Mouse (Mus musculus) forebrain, embryonic 10.5 days (tissue): Measurements from ENCODE around the gene Mkks. TPM values are rescaled to one million over a fixed set of nuclear protein-coding genes. Genes with fewer than 3 reads are reported as not detected.
"Not testable (repeated sequence)": the region's sequence is repeated elsewhere in the genome, so short reads cannot be mapped to it uniquely, and the experiment has no call there.

Source experiments
- DNase-seq: peaks from one replicate; pipeline ENCODE4 v3.0.0-alpha.2; 2017; ENCODE audit warnings: low spot score; ENCODE audit errors: extremely low spot score
- H3K27ac ChIP-seq: fragments of 300-500 bp; sonication (generic); 2 replicates; pipeline ENCODE4 v1.5.1; 2016; ENCODE audit warnings: mild to moderate bottlenecking
- H3K27me3 ChIP-seq: fragments of 300-500 bp; sonication (generic); 2 replicates; pipeline ENCODE4 v1.6.1; 2016; ENCODE audit warnings: mild to moderate bottlenecking; ENCODE audit not compliant: poor library complexity, severe bottlenecking
- H3K36me3 ChIP-seq: fragments of 300-500 bp; sonication (generic); replicated peaks from 2 replicates; pipeline ENCODE4 v1.6.1; 2016; ENCODE audit warnings: mild to moderate bottlenecking, moderate library complexity
- H3K4me1 ChIP-seq: fragments of 300-500 bp; sonication (generic); 2 replicates; pipeline ENCODE4 v1.6.1; 2016
- H3K4me3 ChIP-seq: fragments of 300-500 bp; sonication (generic); 2 replicates; pipeline ENCODE4 v1.5.1; 2016; ENCODE audit warnings: mild to moderate bottlenecking, moderate library complexity
- H3K9me3 ChIP-seq: fragments of 300-500 bp; sonication (generic); 2 replicates; pipeline ENCODE4 v1.6.1; 2016; ENCODE audit warnings: mild to moderate bottlenecking, moderate library complexity
- WGBS: fragments of 180-500 bp; shearing (Covaris S2); methylation state at CpG from one replicate; pipeline ENCODE4 v1.1.7; 2016; 5-methylcytosine and 5-hydroxymethylcytosine counted together
- polyA plus RNA-seq: library from polyadenylated mRNA; unstranded; fragments of >200 nt; fragmentation: Nextera tagmentation; extraction: Ambion mirVana; gene quantifications from 2 replicates; pipeline ENCODE4 v1.2.1, GENCODE M21; 2016

Mkks gene
- polyA plus RNA-seq, 1 experiment from 2014 or later: 12.4 TPM

DNA sequence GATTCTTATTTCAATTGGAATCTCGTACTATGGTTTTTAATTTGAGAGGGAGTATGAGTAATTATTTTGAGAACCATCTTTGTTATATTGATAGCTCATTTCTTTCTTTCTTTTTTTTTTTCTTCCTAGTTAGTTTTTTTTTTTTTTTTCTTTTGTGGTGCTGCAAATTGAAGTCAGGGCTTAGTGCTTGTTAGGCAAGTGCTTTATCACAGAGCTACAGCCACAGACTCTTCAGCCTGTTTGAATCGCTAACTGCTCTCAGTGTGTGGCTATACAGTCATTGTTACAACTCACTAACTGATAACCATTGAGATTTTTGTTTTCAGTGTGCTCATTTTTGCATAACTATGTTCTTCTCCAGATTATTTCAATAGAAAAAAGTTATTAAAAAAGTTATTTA lies 3.3 kb upstream of the Mkks start:
- no peak overlapping the region for H3K4me3 ChIP-seq
- H3K27me3 ChIP-seq: no peaks in the 10 kb centered on the region
- 0 out of 2 replicates have a peak, but pooled peaks cover under 1% of the 10 kb centered on the region for H3K36me3 ChIP-seq
- no peaks in the 10 kb centered on the region for H3K9me3 ChIP-seq
- peaks cover 21% of the 10 kb centered on the region for H3K4me1 ChIP-seq
- DNase-seq: no peak
- WGBS: 42% methylated on average over 2 of the region's 2 CpGs
- no peak overlapping the region for H3K27ac ChIP-seq

DNA sequence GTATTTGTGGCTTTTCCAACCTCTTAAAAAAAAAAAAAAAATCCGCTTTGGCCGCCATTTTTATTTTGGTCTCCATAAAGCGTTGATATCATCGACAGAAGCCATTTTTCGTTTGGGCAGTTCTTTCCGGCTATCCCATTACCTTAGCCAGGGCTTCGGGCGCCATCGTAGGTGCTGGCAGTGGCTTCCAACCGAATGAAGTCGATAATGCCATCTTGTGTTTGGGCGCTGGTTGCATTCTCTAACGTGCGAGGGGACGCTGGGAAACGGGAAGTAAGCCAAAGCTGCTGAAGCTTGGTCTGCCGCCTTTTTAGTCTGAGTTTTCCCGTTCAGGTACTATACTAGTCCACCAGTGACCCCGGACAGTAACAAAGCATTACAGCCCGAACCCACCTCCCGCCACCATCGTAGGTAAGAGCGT lies 772 bp upstream of the Mkks start:
- Histone ChIP-seq H3K36me3 (peaks cover 5% of the 10 kb centered on the region; the same call in 1 of the 2 replicates), H3K27me3 (no peaks in the 10 kb centered on the region), H3K4me3 (peak overlapping the region; percentile 82), H3K27ac (peak overlapping the region; percentile 97), H3K4me1 (peaks cover 21% of the 10 kb centered on the region), H3K9me3 (no peaks in the 10 kb centered on the region)
- DNase-seq: peak; percentile 92
- WGBS: under 1% methylated on average over 23 of the region's 23 CpGs

DNA sequence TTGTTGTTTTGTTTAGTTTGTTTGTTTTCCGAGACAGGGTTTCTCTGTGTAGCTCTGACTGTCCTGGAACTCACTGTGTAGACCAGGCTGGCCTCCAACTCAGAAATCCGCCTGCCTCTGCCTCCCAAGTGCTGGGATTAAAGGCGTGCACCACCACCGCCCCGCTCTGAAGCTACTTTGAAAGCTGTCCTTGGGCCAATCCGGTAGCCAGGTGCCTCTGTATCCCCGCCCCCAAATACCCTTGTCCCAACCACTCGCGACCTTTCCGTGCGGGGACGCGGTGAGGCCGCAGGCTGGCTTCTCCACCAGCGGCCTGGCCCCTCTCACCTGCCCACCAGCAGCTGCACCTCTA lies 497 bp downstream of the Mkks start:
- 7% methylated on average over 15 of the region's 15 CpGs for WGBS
- not testable (repeated sequence) for H3K9me3 ChIP-seq, DNase-seq, H3K27me3 ChIP-seq
- H3K36me3 ChIP-seq: peaks cover 11% of the 10 kb centered on the region
- peak overlapping the region; percentile 82 for H3K4me3 ChIP-seq
- peaks cover 21% of the 10 kb centered on the region for H3K4me1 ChIP-seq
- peak overlapping the region; percentile 97 for H3K27ac ChIP-seq

GRCm38 (mm10) chr2:136886846-136887245 lies 4.3 kb downstream of the Mkks start:
- Histone ChIP-seq H3K36me3 (peaks cover 46% of the 10 kb centered on the region), H3K27me3 (no peaks in the 10 kb centered on the region), H3K27ac (no peak overlapping the region), H3K9me3 (no peaks in the 10 kb centered on the region), H3K4me3 (no peak overlapping the region), H3K4me1 (peaks cover 7% of the 10 kb centered on the region; the same call in 1 of the 2 replicates)
- DNase-seq: no peak
- whole genome bisulfite sequencing: 78% methylated on average over 4 of the region's 4 CpGs

DNA sequence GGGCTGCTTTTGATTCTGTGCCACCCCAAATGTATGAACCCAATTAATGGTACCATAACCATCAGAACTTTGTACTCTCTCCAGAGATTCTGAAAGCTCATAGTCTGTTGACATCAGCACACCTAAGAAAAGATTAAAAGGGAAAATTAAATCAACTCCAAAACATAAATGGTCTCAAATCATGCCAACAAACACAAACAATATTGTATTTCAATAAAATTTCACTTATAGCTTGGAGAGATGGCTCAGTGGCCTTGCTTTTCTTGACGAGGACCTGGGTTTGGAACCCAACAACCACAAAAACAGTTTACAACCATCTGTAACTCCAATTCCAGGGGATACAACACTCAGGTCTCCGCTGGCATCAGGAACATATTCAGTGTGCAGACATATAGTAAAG lies 5.6 kb downstream of the Mkks start, which contains the start of gene AL731706.2:
AL731706.2 (minus strand) TSS at position 101 of the 400 bp plus-strand sequence.
- no peaks in the 10 kb centered on the region for H3K27me3 ChIP-seq
- WGBS: 92% methylated on average over 2 of the region's 2 CpGs
- peaks cover 59% of the 10 kb centered on the region for H3K36me3 ChIP-seq
- no peaks in the 10 kb centered on the region for H3K9me3 ChIP-seq
- peaks cover 5% of the 10 kb centered on the region; the same call in 1 of the 2 replicates for H3K4me1 ChIP-seq
- DNase-seq: no peak
- no peak within 1 kb of the TSS for H3K27ac ChIP-seq
- H3K4me3 ChIP-seq: no peak within 1 kb of the TSS

DNA sequence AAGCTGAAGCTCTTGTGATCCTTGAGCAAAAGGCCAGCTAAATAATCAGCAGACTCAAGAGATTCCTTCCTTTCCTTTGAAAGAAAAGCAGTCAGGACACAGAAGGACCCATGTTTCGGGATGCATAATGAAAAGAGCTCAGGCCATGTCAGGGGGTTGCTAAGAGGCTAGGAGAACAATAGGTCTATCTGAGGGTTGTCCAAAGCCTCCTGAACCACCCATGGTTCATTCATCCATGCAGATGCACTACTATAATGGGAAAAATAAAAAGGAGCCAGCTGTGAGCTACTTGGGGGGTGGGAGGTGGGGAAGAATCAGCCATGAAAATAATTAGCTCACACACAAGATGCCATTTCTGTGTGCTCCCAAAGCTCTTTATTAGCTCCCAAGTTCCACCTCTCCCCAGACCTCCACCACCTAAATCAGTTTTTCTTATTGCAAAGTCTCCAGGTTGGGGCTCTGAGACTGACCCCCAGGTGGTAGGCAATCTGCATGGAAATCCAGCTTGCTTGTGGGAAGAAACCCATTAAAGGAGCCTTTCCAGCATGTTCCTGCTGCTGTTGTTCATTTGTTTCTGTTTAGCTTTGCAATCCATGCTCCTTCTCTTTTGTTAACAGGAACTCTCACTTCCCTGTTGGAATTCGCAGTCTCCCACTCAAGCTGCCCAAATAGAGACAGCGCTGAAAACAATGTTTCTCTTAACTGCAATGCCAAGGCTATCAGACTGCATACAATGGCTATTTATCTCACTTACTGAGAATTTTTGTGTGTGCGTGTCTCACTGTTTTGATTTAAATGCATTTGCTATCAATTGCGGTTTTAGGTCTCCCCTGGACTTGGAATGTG lies 36.4 kb downstream of the Mkks start:
- H3K9me3 ChIP-seq: no peaks in the 10 kb centered on the region
- H3K36me3 ChIP-seq: no peaks in the 10 kb centered on the region
- H3K27ac ChIP-seq: peak overlapping the region; percentile 77
- 0 out of 2 replicates have a peak overlapping the region, but pooled peaks have one; percentile 9 for H3K4me3 ChIP-seq
- no peaks in the 10 kb centered on the region for H3K27me3 ChIP-seq
- 16% methylated on average over 5 of the region's 5 CpGs for WGBS
- peak; percentile 58 for DNase-seq
- peaks cover 34% of the 10 kb centered on the region for H3K4me1 ChIP-seq

GRCm38 (mm10) chr2:136850366-136850765 lies 40.8 kb downstream of the Mkks start:
- no peak for DNase-seq
- no peaks in the 10 kb centered on the region for H3K36me3 ChIP-seq
- H3K27ac ChIP-seq: no peak overlapping the region
- H3K4me3 ChIP-seq: no peak overlapping the region
- no peaks in the 10 kb centered on the region for H3K9me3 ChIP-seq
- no peaks in the 10 kb centered on the region for H3K27me3 ChIP-seq
- WGBS: 79% methylated on average over 3 of the region's 3 CpGs
- H3K4me1 ChIP-seq: peaks cover 27% of the 10 kb centered on the region

- no peaks in the 10 kb centered on the region for H3K27me3 ChIP-seq
- H3K4me1 ChIP-seq: no peaks in the 10 kb centered on the region
- WGBS: 36% methylated on average over 1 of the region's 1 CpGs
- H3K9me3 ChIP-seq: no peaks in the 10 kb centered on the region
- H3K36me3 ChIP-seq: no peaks in the 10 kb centered on the region
- H3K27ac ChIP-seq: no peak overlapping the region
- no peak for DNase-seq
- no peak overlapping the region for H3K4me3 ChIP-seq
Measured at GRCm38 (mm10) chr2:136837994-136838393, 53.2 kb downstream of the Mkks start.

- H3K4me3 ChIP-seq: no peak overlapping the region
- no peak for DNase-seq
- no peaks in the 10 kb centered on the region for H3K27me3 ChIP-seq
- H3K36me3 ChIP-seq: no peaks in the 10 kb centered on the region
- WGBS: 75% methylated on average over 3 of the region's 3 CpGs
- no peaks in the 10 kb centered on the region for H3K4me1 ChIP-seq
- H3K27ac ChIP-seq: no peak overlapping the region
- H3K9me3 ChIP-seq: no peaks in the 10 kb centered on the region
Measured at GRCm38 (mm10) chr2:136835882-136836281, 55.3 kb downstream of the Mkks start.

DNA sequence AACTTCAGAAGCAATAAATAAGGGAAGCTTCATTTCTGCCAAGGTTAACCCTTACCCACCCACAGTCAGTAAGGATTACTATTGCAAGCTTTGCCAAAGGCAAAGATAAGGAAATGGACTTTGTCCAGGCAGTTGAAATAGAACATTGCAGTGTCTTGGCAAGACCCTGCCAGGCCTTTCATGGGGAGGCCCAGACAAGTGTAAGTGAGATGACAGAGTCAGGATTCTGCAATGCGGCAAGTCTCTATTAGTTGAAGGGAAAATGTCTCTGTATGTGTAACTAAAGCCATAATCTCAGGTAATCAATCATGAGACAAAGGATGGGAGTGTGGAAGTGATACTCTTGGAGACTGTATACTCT lies 56.5 kb downstream of the Mkks start:
- 92% methylated on average over 1 of the region's 1 CpGs for WGBS
- no peaks in the 10 kb centered on the region for H3K4me1 ChIP-seq
- DNase-seq: no peak

GRCm38 (mm10) chr2:136833976-136834714 lies 57.0 kb downstream of the Mkks start:
- no peaks in the 10 kb centered on the region for H3K27me3 ChIP-seq
- no peak overlapping the region for H3K4me3 ChIP-seq
- no peak for DNase-seq
- H3K27ac ChIP-seq: no peak overlapping the region
- H3K36me3 ChIP-seq: no peaks in the 10 kb centered on the region
- no peaks in the 10 kb centered on the region for H3K9me3 ChIP-seq
- no peaks in the 10 kb centered on the region for H3K4me1 ChIP-seq
- WGBS: 85% methylated on average over 3 of the region's 3 CpGs

More for the DNA sequence above, 56.5 kb downstream of the Mkks start:
- Histone ChIP-seq H3K27ac (no peak overlapping the region), H3K27me3 (no peaks in the 10 kb centered on the region), H3K4me3 (no peak overlapping the region), H3K9me3 (no peaks in the 10 kb centered on the region), H3K36me3 (no peaks in the 10 kb centered on the region)

DNA sequence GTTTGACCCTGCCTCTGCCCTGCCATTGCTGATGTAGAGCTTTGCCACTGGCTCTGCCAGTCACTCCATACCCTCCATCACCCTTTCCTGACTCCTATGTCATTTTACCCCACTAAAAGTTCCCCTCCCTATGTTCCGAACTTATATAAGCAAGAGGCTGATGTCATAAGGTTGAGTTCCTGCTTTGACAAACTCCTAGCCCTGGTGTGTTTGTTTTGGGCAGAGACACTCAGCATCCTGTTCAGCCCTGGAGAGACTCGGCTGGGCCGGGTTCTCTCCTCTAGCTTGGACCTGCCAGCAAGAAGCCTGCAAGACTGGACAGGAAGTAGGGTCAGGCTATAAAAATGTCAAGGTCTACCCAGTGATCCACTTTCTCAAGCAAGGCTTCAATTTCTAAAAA lies 58.3 kb downstream of the Mkks start:
- Histone ChIP-seq H3K27ac (no peak overlapping the region), H3K9me3 (no peaks in the 10 kb centered on the region), H3K4me1 (no peaks in the 10 kb centered on the region), H3K27me3 (no peaks in the 10 kb centered on the region), H3K36me3 (no peaks in the 10 kb centered on the region), H3K4me3 (no peak overlapping the region)
- 80% methylated on average over 3 of the region's 3 CpGs for WGBS
- no peak for DNase-seq

- no peak for DNase-seq
- no peaks in the 10 kb centered on the region for H3K9me3 ChIP-seq
- no peaks in the 10 kb centered on the region for H3K36me3 ChIP-seq
- H3K4me3 ChIP-seq: no peak overlapping the region
- H3K27ac ChIP-seq: no peak overlapping the region
- H3K27me3 ChIP-seq: no peaks in the 10 kb centered on the region
- H3K4me1 ChIP-seq: peaks cover 6% of the 10 kb centered on the region
- 91% methylated on average over 4 of the region's 4 CpGs for WGBS
Measured at GRCm38 (mm10) chr2:136827612-136828011, 63.6 kb downstream of the Mkks start.
